Mouse (Mus musculus): ENCODE measurements around the gene Cradd.

DNA sequence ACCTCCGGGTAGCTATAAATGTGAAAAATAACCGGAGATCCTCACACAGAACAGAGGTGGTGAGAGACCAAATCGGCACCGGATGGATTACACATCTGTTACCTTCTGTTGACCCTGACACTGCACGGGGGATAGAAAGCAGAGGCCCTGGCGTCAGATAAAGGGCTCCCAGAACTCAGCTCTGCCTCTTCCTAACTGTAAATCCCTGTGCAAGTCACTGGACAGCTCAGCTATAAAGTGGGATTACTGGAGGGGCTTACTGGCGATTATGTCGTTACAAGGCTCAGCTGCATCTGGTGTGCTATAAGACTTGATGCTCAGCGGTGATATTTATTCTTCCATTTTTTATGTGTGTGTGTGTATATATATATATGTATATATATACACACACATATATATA lies 102.0 kb downstream of the Cradd start:
- no peak for TF ChIP-seq CTCF (IDR thresholded peaks at IDR 0.05; ENCODE audit: low read depth)
- no peak for TF ChIP-seq EP300 (optimal IDR thresholded peaks at IDR 0.05)
